Mouse (Mus musculus): Measurements from ENCODE around the gene Nlk. TPM values are rescaled to one million over a fixed set of nuclear protein-coding genes. Genes with fewer than 3 reads are reported as not detected.

Gene Nlk
- 4.3 and 8.2 TPM in 2 replicates for polyA plus RNA-seq (2012; rRNA removed)

GRCm38 (mm10) chr11:78696777-78697752, at the start of gene Nlk:
Gene Nlk, minus strand, starts transcription at chr11:78697373.
- WGBS: 1% methylated on average over 49 of the region's 65 CpGs
- DNase-seq (ENCODE audit: low read depth, low spot score): peak; percentile 96

GRCm38 (mm10) chr11:78746264-78746663, 49.1 kb upstream of the Nlk start:
- DNase-seq (ENCODE audit: low read depth, low spot score): no peak
- WGBS: 86% methylated on average over 7 of the region's 7 CpGs

- 65% methylated on average over 4 of the region's 4 CpGs for WGBS
- no peak for DNase-seq (ENCODE audit: low read depth, low spot score)
Measured at GRCm38 (mm10) chr11:78745475-78745874, 48.3 kb upstream of the Nlk start.

GRCm38 (mm10) chr11:78742461-78742860, 45.3 kb upstream of the Nlk start:
- DNase-seq (ENCODE audit: low read depth, low spot score): no peak
- 89% methylated on average over 3 of the region's 3 CpGs for WGBS

GRCm38 (mm10) chr11:78741958-78742357, 44.8 kb upstream of the Nlk start:
- no peak for DNase-seq (ENCODE audit: low read depth, low spot score)
- 82% methylated on average over 7 of the region's 7 CpGs for WGBS

- DNase-seq (ENCODE audit: low read depth, low spot score): no peak
Measured at GRCm38 (mm10) chr11:78739361-78739760, 42.2 kb upstream of the Nlk start.

GRCm38 (mm10) chr11:78736877-78737408, 39.8 kb upstream of the Nlk start:
- no peak for DNase-seq (ENCODE audit: low read depth, low spot score)
- WGBS: 76% methylated on average over 3 of the region's 3 CpGs

GRCm38 (mm10) chr11:78735168-78735567, 38.0 kb upstream of the Nlk start:
- WGBS: 81% methylated on average over 1 of the region's 1 CpGs
- DNase-seq (ENCODE audit: low read depth, low spot score): no peak

- WGBS: 79% methylated on average over 6 of the region's 6 CpGs
- no peak for DNase-seq (ENCODE audit: low read depth, low spot score)
Measured at GRCm38 (mm10) chr11:78732619-78733018, 35.4 kb upstream of the Nlk start.

GRCm38 (mm10) chr11:78730902-78731301, 33.7 kb upstream of the Nlk start:
- no peak for DNase-seq (ENCODE audit: low read depth, low spot score)
- 15% methylated on average over 2 of the region's 2 CpGs for WGBS

- 68% methylated on average over 4 of the region's 4 CpGs for WGBS
- no peak for DNase-seq (ENCODE audit: low read depth, low spot score)
Measured at GRCm38 (mm10) chr11:78728041-78728440, 30.9 kb upstream of the Nlk start.

- no peak for DNase-seq (ENCODE audit: low read depth, low spot score)
- 52% methylated on average over 3 of the region's 3 CpGs for WGBS
Measured at GRCm38 (mm10) chr11:78726366-78726765, 29.2 kb upstream of the Nlk start.

- no peak for DNase-seq (ENCODE audit: low read depth, low spot score)
- 17% methylated on average over 1 of the region's 1 CpGs for WGBS
Measured at GRCm38 (mm10) chr11:78724792-78725191, 27.6 kb upstream of the Nlk start.

GRCm38 (mm10) chr11:78721419-78721818, 24.2 kb upstream of the Nlk start:
- WGBS: 60% methylated on average over 2 of the region's 2 CpGs
- DNase-seq (ENCODE audit: low read depth, low spot score): no peak

GRCm38 (mm10) chr11:78717655-78718054, 20.5 kb upstream of the Nlk start:
- WGBS: 59% methylated on average over 4 of the region's 4 CpGs

GRCm38 (mm10) chr11:78708642-78709041, 11.5 kb upstream of the Nlk start:
- no peak for DNase-seq (ENCODE audit: low read depth, low spot score)
- 34% methylated on average over 2 of the region's 2 CpGs for WGBS

More at GRCm38 (mm10) chr11:78717655-78718054, 20.5 kb upstream of the Nlk start:
- DNase-seq (ENCODE audit: low read depth, low spot score): no peak

GRCm38 (mm10) chr11:78706026-78706425, 8.9 kb upstream of the Nlk start:
- DNase-seq (ENCODE audit: low read depth, low spot score): no peak

GRCm38 (mm10) chr11:78703085-78703484, 5.9 kb upstream of the Nlk start:
- DNase-seq (ENCODE audit: low read depth, low spot score): no peak
- 54% methylated on average over 5 of the region's 5 CpGs for WGBS

- WGBS: 65% methylated on average over 3 of the region's 3 CpGs
Measured at GRCm38 (mm10) chr11:78702319-78702718, 5.1 kb upstream of the Nlk start.

GRCm38 (mm10) chr11:78697753-78698171, 589 bp upstream of the Nlk start:
- DNase-seq (ENCODE audit: low read depth, low spot score): peak; percentile 78
- under 1% methylated on average over 12 of the region's 12 CpGs for WGBS

More at GRCm38 (mm10) chr11:78702319-78702718, 5.1 kb upstream of the Nlk start:
- no peak for DNase-seq (ENCODE audit: low read depth, low spot score)

- 62% methylated on average over 3 of the region's 3 CpGs for WGBS
- DNase-seq (ENCODE audit: low read depth, low spot score): no peak
Measured at GRCm38 (mm10) chr11:78694249-78694648, 2.9 kb downstream of the Nlk start.
